Mouse (Mus musculus) MEL (cell line): ENCODE data around the gene Zg16. TPM values are rescaled to one million over a fixed set of nuclear protein-coding genes. Genes with fewer than 3 reads are reported as not detected.

ENCODE experiments used
- DNase-seq: peaks from one replicate; pipeline ENCODE4 v3.0.0; 2011; ENCODE audit warnings: low read depth, low spot score
- H3K27ac ChIP-seq: 2 replicates; pipeline ENCODE4 v1.5.1; 2012; ENCODE audit warnings: low read depth, mild to moderate bottlenecking, control low read depth, low read length, moderate library complexity; ENCODE audit not compliant: control insufficient read depth
- H3K27me3 ChIP-seq, 2 experiments: fragments of 150-350 bp in 1 of 2; sonication (generic) in 1 of 2; 2 replicates each; pipeline ENCODE4 v1.6.1; 2012; ENCODE audit warnings: low read length in 2 of 2, mild to moderate bottlenecking in 2 of 2, improper control_type of control experiment in 1 of 2, moderate library complexity in 1 of 2; ENCODE audit not compliant: insufficient read depth in 2 of 2, control insufficient read depth in 1 of 2
- H3K36me3 ChIP-seq, 2 experiments: 2 replicates each; pipeline ENCODE4 v1.6.1; 2012 to 2014; ENCODE audit warnings: low read length in 2 of 2, improper control_type of control experiment in 1 of 2, inconsistent platforms in 1 of 2, mild to moderate bottlenecking in 1 of 2; ENCODE audit not compliant: insufficient read depth in 2 of 2, control insufficient read depth in 1 of 2
- H3K4me1 ChIP-seq, 2 experiments: fragments of 150-350 bp in 1 of 2; sonication (generic) in 1 of 2; 2 replicates each; pipeline ENCODE4 v1.6.1; 2012; ENCODE audit warnings: low read length in 2 of 2, improper control_type of control experiment in 1 of 2, mild to moderate bottlenecking in 1 of 2; ENCODE audit not compliant: insufficient read depth in 2 of 2, control insufficient read depth in 1 of 2
- H3K4me3 ChIP-seq, 2 experiments: fragments of 150-350 bp in 1 of 2; sonication (generic) in 1 of 2; 2 replicates each; pipeline ENCODE4 v1.5.1; 2012; ENCODE audit warnings: low read depth in 2 of 2, low read length in 2 of 2, mild to moderate bottlenecking in 2 of 2, moderate library complexity in 2 of 2, control low read depth in 1 of 2, improper control_type of control experiment in 1 of 2; ENCODE audit not compliant: control insufficient read depth in 1 of 2, insufficient read depth in 1 of 2
- H3K79me2 ChIP-seq: 2 replicates; pipeline ENCODE4 v1.6.1; 2012; ENCODE audit warnings: mild to moderate bottlenecking, low read length, moderate library complexity; ENCODE audit not compliant: control insufficient read depth, poor library complexity, insufficient read depth
- H3K9ac ChIP-seq: 2 replicates; pipeline ENCODE4 v1.6.1; 2012; ENCODE audit warnings: low read depth, mild to moderate bottlenecking, control low read depth, low read length, moderate library complexity; ENCODE audit not compliant: control insufficient read depth, poor library complexity, severe bottlenecking
- H3K9me3 ChIP-seq: fragments of 150-350 bp; sonication (generic); replicated peaks from 2 replicates; pipeline ENCODE4 v1.6.1; 2012; ENCODE audit warnings: mild to moderate bottlenecking, low read length, improper control_type of control experiment, moderate library complexity; ENCODE audit not compliant: insufficient read depth
- CHD2 ChIP-seq: IDR thresholded peaks from 2 replicates; pipeline ENCODE4 v1.6.1; 2011; ENCODE audit warnings: low read length, improper control_type of control experiment
- CTCF ChIP-seq, 3 experiments: IDR thresholded peaks in 2 of 3; conservative IDR thresholded peaks in 1 of 3; 2 replicates each; pipeline ENCODE4 v1.5.1; 2011 to 2012; ENCODE audit warnings: low read length in 3 of 3, low read depth in 2 of 3, mild to moderate bottlenecking in 2 of 3, improper control_type of control experiment in 1 of 3, inconsistent platforms in 1 of 3, mixed read lengths in 1 of 3, moderate library complexity in 1 of 3; ENCODE audit not compliant: control insufficient read depth in 1 of 3, insufficient read depth in 1 of 3, poor library complexity in 1 of 3, severe bottlenecking in 1 of 3
- E2F4 ChIP-seq: IDR thresholded peaks from 2 replicates; pipeline ENCODE4 v1.6.1; 2011; ENCODE audit warnings: low read depth, low read length, improper control_type of control experiment, borderline replicate concordance
- ELF1 ChIP-seq: IDR thresholded peaks from 2 replicates; pipeline ENCODE4 v1.6.1; 2014; ENCODE audit warnings: low read depth, mild to moderate bottlenecking, inconsistent platforms, low read length, improper control_type of control experiment, moderate library complexity
- EP300 ChIP-seq, 2 experiments: IDR thresholded peaks; 2 replicates each; pipeline ENCODE4 v1.6.1; 2011; ENCODE audit warnings: improper control_type of control experiment in 2 of 2, low read length in 2 of 2, low read depth in 1 of 2, mild to moderate bottlenecking in 1 of 2
- ETS1 ChIP-seq: IDR thresholded peaks from 2 replicates; pipeline ENCODE4 v1.6.1; 2012; ENCODE audit warnings: low read depth, mild to moderate bottlenecking, inconsistent platforms, low read length, improper control_type of control experiment, moderate library complexity
- GATA1 ChIP-seq: IDR thresholded peaks from 2 replicates; pipeline ENCODE4 v1.6.1; 2011; ENCODE audit warnings: low read depth, low read length, improper control_type of control experiment
- HCFC1 ChIP-seq: IDR thresholded peaks from 2 replicates; pipeline ENCODE4 v1.6.1; 2012; ENCODE audit warnings: low read depth, mild to moderate bottlenecking, inconsistent platforms, low read length, improper control_type of control experiment, moderate library complexity
- JUND ChIP-seq: IDR thresholded peaks from 2 replicates; pipeline ENCODE4 v1.6.1; 2011; ENCODE audit warnings: low read depth, mild to moderate bottlenecking, improper control_type of control experiment, low read length
- KAT2A ChIP-seq: conservative IDR thresholded peaks from 2 replicates; pipeline ENCODE4 v1.6.1; 2012; ENCODE audit warnings: low read depth, low read length, improper control_type of control experiment, inconsistent platforms
- MAX ChIP-seq: IDR thresholded peaks from 2 replicates; pipeline ENCODE4 v1.6.1; 2011; ENCODE audit warnings: low read length, improper control_type of control experiment
- MEF2A ChIP-seq: IDR thresholded peaks from 2 replicates; pipeline ENCODE4 v1.6.1; 2014; ENCODE audit warnings: low read depth, mild to moderate bottlenecking, inconsistent platforms, low read length, improper control_type of control experiment; ENCODE audit not compliant: poor library complexity, insufficient replicate concordance, severe bottlenecking; ENCODE audit errors: extremely low read depth
- MXI1 ChIP-seq: IDR thresholded peaks from 2 replicates; pipeline ENCODE4 v1.6.1; 2011; ENCODE audit warnings: mild to moderate bottlenecking, low read depth, low read length, improper control_type of control experiment
- MYB ChIP-seq: IDR thresholded peaks from 2 replicates; pipeline ENCODE4 v1.6.1; 2011; ENCODE audit warnings: mild to moderate bottlenecking, low read depth, low read length, improper control_type of control experiment
- NELFE ChIP-seq: IDR thresholded peaks from 2 replicates; pipeline ENCODE4 v1.6.1; 2011; ENCODE audit warnings: low read depth, low read length, improper control_type of control experiment
- NRF1 ChIP-seq: IDR thresholded peaks from 2 replicates; pipeline ENCODE4 v1.6.1; 2014; ENCODE audit warnings: low read depth, mild to moderate bottlenecking, inconsistent platforms, low read length, improper control_type of control experiment, moderate library complexity; ENCODE audit not compliant: poor library complexity, insufficient read depth, severe bottlenecking
- POLR2AphosphoS5 ChIP-seq: IDR thresholded peaks from 2 replicates; pipeline ENCODE4 v1.6.1; 2012; ENCODE audit warnings: low read depth, borderline replicate concordance, mild to moderate bottlenecking, inconsistent platforms, low read length, moderate library complexity, mixed read lengths
- RAD21 ChIP-seq: IDR thresholded peaks from 2 replicates; pipeline ENCODE4 v1.6.1; 2011; ENCODE audit warnings: mild to moderate bottlenecking, low read depth, low read length, improper control_type of control experiment
- RCOR1 ChIP-seq: IDR thresholded peaks from 2 replicates; pipeline ENCODE4 v1.6.1; 2012; ENCODE audit warnings: low read depth, mild to moderate bottlenecking, inconsistent platforms, low read length, improper control_type of control experiment
- SMC3 ChIP-seq: IDR thresholded peaks from 2 replicates; pipeline ENCODE4 v1.6.1; 2011; ENCODE audit warnings: low read depth, low read length, improper control_type of control experiment
- TAL1 ChIP-seq: IDR thresholded peaks from 2 replicates; pipeline ENCODE4 v1.6.1; 2012; ENCODE audit warnings: mild to moderate bottlenecking, inconsistent platforms, low read length, moderate library complexity, mixed read lengths
- TCF12 ChIP-seq: IDR thresholded peaks from 2 replicates; pipeline ENCODE4 v1.6.1; 2014; ENCODE audit warnings: low read depth, mild to moderate bottlenecking, inconsistent platforms, low read length, improper control_type of control experiment, moderate library complexity
- UBTF ChIP-seq: IDR thresholded peaks from 2 replicates; pipeline ENCODE4 v1.6.1; 2012; ENCODE audit warnings: low read depth, mild to moderate bottlenecking, inconsistent platforms, low read length, improper control_type of control experiment, moderate library complexity, borderline replicate concordance; ENCODE audit not compliant: insufficient read depth
- USF1 ChIP-seq: IDR thresholded peaks from 2 replicates; pipeline ENCODE4 v1.6.1; 2014; ENCODE audit warnings: low read depth, mild to moderate bottlenecking, inconsistent platforms, low read length, improper control_type of control experiment, moderate library complexity
- USF2 ChIP-seq, 2 experiments: IDR thresholded peaks; 2 replicates each; pipeline ENCODE4 v1.6.1; 2011 to 2012; ENCODE audit warnings: improper control_type of control experiment in 2 of 2, low read length in 2 of 2, borderline replicate concordance in 1 of 2, inconsistent platforms in 1 of 2, low read depth in 1 of 2, mild to moderate bottlenecking in 1 of 2; ENCODE audit not compliant: insufficient read depth in 1 of 2
- ZC3H11A ChIP-seq: IDR thresholded peaks from 2 replicates; pipeline ENCODE4 v1.6.1; 2012; ENCODE audit warnings: low read depth, mild to moderate bottlenecking, inconsistent platforms, low read length, improper control_type of control experiment
- ZKSCAN1 ChIP-seq: IDR thresholded peaks from 2 replicates; pipeline ENCODE4 v1.6.1; 2012; ENCODE audit warnings: low read depth, mild to moderate bottlenecking, inconsistent platforms, low read length, improper control_type of control experiment, moderate library complexity
- ZMIZ1 ChIP-seq: IDR thresholded peaks from 2 replicates; pipeline ENCODE4 v1.6.1; 2012; ENCODE audit warnings: low read depth, mild to moderate bottlenecking, inconsistent platforms, low read length, improper control_type of control experiment, moderate library complexity
- polyA plus RNA-seq, 2 experiments: library from polyadenylated mRNA; stranded (reverse) in 1 of 2; unstranded in 1 of 2; fragments of >175 nt in 1 of 2; fragments of >200 nt in 1 of 2; gene quantifications; 2 replicates each; pipeline versions ENCODE4 v1.2.1 to v1.2.4; 2012; ENCODE audit warnings: low replicate concordance in 2 of 2, low read depth in 1 of 2; ENCODE audit not compliant: insufficient read length in 2 of 2, insufficient read depth in 1 of 2, missing spikeins in 1 of 2
- total RNA-seq: library from RNA; depleted of rRNA; stranded (reverse); fragments of 300-350 nt; gene quantifications from 2 replicates; pipeline ENCODE4 v1.2.3, GENCODE M21; 2012

Zg16 gene
- total and polyA plus RNA-seq, 3 experiments: 50.4 to 89.3 TPM; not detected in 1

DNA sequence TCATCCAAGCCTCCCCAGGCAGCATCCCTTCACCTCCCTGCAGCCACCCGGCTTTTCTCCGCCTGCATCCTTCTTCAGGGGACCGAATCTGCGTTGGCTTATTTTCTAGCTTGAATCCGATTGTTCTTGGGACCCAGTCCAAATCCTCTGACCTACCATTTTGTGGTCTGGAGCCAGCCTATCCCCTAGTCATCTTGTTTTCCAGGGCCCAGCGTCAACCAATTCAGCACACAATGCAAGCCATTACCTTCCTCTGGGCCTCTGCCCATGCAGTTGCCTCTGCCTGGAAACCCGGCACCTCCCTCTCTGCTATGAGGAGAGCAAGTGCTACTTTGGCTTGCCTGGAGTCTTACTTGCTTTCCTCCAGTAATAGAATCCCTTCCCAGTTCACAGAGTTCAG lies 18.4 kb upstream of the Zg16 start:
- Histone ChIP-seq H3K9ac (no peak overlapping the region), H3K79me2 (no peaks in the 10 kb centered on the region), H3K36me3 (peaks cover 0 to 5% of the 10 kb centered on the region in 2 experiments; a peak in 1 of 4 replicates), H3K4me1 (peaks cover 4 to 11% of the 10 kb centered on the region in 2 experiments; a peak in 3 of 4 replicates), H3K27ac (no peak overlapping the region), H3K4me3 (no peak overlapping the region), H3K27me3 (no peaks in the 10 kb centered on the region), H3K9me3 (no peaks in the 10 kb centered on the region)
- TF ChIP-seq MXI1 (no peak), ZKSCAN1 (no peak), MYB (no peak)
- DNase-seq: no peak

DNA sequence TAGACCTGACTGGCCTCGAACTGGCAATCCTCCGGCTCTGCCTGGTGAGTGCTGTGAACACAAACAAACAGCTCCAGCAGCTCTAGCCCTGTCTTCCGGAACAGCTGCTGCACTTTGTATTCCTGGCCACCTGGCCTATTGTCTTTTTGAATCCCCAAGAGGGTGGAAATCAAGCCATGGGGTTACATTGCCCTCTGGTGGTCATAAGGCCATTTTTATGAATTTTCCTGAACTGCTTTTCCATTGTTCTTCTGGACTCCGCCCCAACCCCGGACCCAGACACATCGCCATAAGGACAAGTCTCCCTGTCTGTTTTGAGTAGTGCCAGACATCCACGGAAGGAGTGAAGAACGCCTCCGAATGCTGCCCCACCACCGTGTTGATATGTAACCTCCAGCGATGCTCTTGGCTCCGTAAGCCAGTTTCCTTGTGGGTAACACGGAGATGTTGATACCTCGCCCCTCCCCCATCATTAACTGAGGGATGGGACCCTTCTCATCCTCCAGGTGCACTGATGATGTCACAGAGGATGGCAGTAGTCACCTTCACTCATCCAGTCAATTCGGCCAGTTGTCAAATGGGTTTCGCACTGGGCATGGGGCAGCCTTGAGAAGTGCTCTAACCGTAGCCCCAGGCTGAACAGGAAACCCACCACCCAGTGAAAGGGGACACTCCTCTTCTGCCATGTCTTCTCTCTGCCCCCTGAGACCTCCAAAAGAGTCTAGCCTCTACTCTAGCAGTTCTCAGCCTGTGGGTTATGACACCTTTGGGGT lies 17.6 kb upstream of the Zg16 start:
- Histone ChIP-seq H3K4me1 (peaks cover 4 to 11% of the 10 kb centered on the region in 2 experiments; a peak in 3 of 4 replicates), H3K79me2 (no peaks in the 10 kb centered on the region), H3K9ac (peak overlapping the region; percentile 48), H3K27me3 (no peaks in the 10 kb centered on the region), H3K4me3 (peak overlapping the region in 1 of 2 experiments; percentile 21; a peak in 1 of 4 replicates), H3K27ac (0 out of 2 replicates have a peak overlapping the region, but pooled peaks have one; percentile 1), H3K9me3 (no peaks in the 10 kb centered on the region), H3K36me3 (peaks cover 0 to 5% of the 10 kb centered on the region in 2 experiments; a peak in 1 of 4 replicates)
- peak; percentile 89 for DNase-seq
- TF ChIP-seq CTCF (IDR thresholded peaks at IDR 0.05 in 2 of 3, conservative IDR thresholded peaks at IDR 0.05 in 1 of 3; ENCODE audit: control insufficient read depth in 1 of 3, insufficient read depth in 1 of 3, low read depth in 2 of 3, low read length in 3 of 3, poor library complexity in 1 of 3, severe bottlenecking in 1 of 3): peak; percentile 54 to 97 (median 88)
- no peak for TF ChIP-seq TCF12
- TF ChIP-seq RCOR1: no peak
- no peak for TF ChIP-seq ELF1
- TF ChIP-seq JUND: no peak
- TF ChIP-seq ETS1: peak; percentile 36; the same call in 1 of the 2 replicates
- no peak for TF ChIP-seq E2F4
- 0 out of 2 replicates have a peak, but pooled peaks have one; percentile 23 for TF ChIP-seq USF1
- TF ChIP-seq EP300 (IDR thresholded peaks at IDR 0.05; ENCODE audit: low read depth in 1 of 2, low read length in 2 of 2): no peak
- TF ChIP-seq RAD21: no peak; the same call in none of the 2 replicates
- TF ChIP-seq MAX: no peak
- no peak for TF ChIP-seq USF2 (IDR thresholded peaks at IDR 0.05; ENCODE audit: borderline replicate concordance in 1 of 2, insufficient read depth in 1 of 2, low read depth in 1 of 2, low read length in 2 of 2)
- TF ChIP-seq NRF1: no peak
- no peak for TF ChIP-seq GATA1
- no peak for TF ChIP-seq ZMIZ1
- no peak for TF ChIP-seq NELFE
- no peak for TF ChIP-seq MEF2A
- no peak for TF ChIP-seq TAL1
- TF ChIP-seq UBTF: no peak
- no peak for TF ChIP-seq POLR2AphosphoS5
- TF ChIP-seq SMC3: peak; percentile 98
- TF ChIP-seq MXI1: no peak
- TF ChIP-seq MYB: no peak
- TF ChIP-seq KAT2A: no peak
- no peak for TF ChIP-seq CHD2
- peak; percentile 99 for TF ChIP-seq ZC3H11A
- TF ChIP-seq HCFC1: peak; percentile 42; the same call in 1 of the 2 replicates
